Mouse (Mus musculus): ENCODE results near the gene Ubash3a. TPM values are rescaled to one million over a fixed set of nuclear protein-coding genes. Genes with fewer than 3 reads are reported as not detected.

Ubash3a gene
- total and polyA plus RNA-seq, 3 experiments, result 27.6 to 57.4 (median 30.2) TPM

- no peaks in the 10 kb centered on the region; a peak in 1 of 4 replicates for H3K27me3 ChIP-seq (ENCODE audit: control insufficient read depth in 1 of 2, insufficient read depth in 2 of 2, low read length in 2 of 2)
- no peak for DNase-seq (ENCODE audit: low read depth, low spot score)
- TF ChIP-seq MEF2A (IDR thresholded peaks at IDR 0.05; ENCODE audit: extremely low read depth, insufficient replicate concordance, low read depth, low read length, poor library complexity, severe bottlenecking) (no peak), CHD1 (IDR thresholded peaks at IDR 0.05; ENCODE audit: low read depth, low read length) (no peak), KAT2A (conservative IDR thresholded peaks at IDR 0.05; ENCODE audit: low read depth, low read length) (no peak), SMC3 (IDR thresholded peaks at IDR 0.05; ENCODE audit: low read depth, low read length) (no peak), BHLHE40 (IDR thresholded peaks at IDR 0.05; ENCODE audit: borderline replicate concordance, low read depth, low read length) (no peak), NELFE (IDR thresholded peaks at IDR 0.05; ENCODE audit: low read depth, low read length) (no peak), TBP (IDR thresholded peaks at IDR 0.05; ENCODE audit: low read depth, low read length) (no peak), TAL1 (IDR thresholded peaks at IDR 0.05; ENCODE audit: low read length) (no peak), POLR2AphosphoS2 (IDR thresholded peaks at IDR 0.05; ENCODE audit: low read length) (no peak), CTCF (IDR thresholded peaks at IDR 0.05 in 2 of 3, conservative IDR thresholded peaks at IDR 0.05 in 1 of 3; ENCODE audit: control insufficient read depth in 1 of 3, insufficient read depth in 1 of 3, low read depth in 2 of 3, low read length in 3 of 3, poor library complexity in 1 of 3, severe bottlenecking in 1 of 3) (no peak), ZC3H11A (IDR thresholded peaks at IDR 0.05; ENCODE audit: low read depth, low read length) (no peak), ELF1 (IDR thresholded peaks at IDR 0.05; ENCODE audit: low read depth, low read length) (no peak), MXI1 (IDR thresholded peaks at IDR 0.05; ENCODE audit: low read depth, low read length) (no peak), MAFK (IDR thresholded peaks at IDR 0.05; ENCODE audit: borderline replicate concordance, low read depth, low read length) (no peak)
- H3K4me3 ChIP-seq (ENCODE audit: control insufficient read depth in 1 of 2, insufficient read depth in 1 of 2, low read depth in 2 of 2, low read length in 2 of 2), result no peak overlapping the region
- H3K9ac ChIP-seq (ENCODE audit: control insufficient read depth, low read depth, low read length, poor library complexity, severe bottlenecking), result no peak overlapping the region
- no peaks in the 10 kb centered on the region for H3K4me1 ChIP-seq (ENCODE audit: control insufficient read depth in 1 of 2, insufficient read depth in 2 of 2, low read length in 2 of 2)
- H3K9me3 ChIP-seq (replicated peaks; ENCODE audit: insufficient read depth, low read length), result no peaks in the 10 kb centered on the region
- H3K27ac ChIP-seq (ENCODE audit: control insufficient read depth, low read depth, low read length), result no peak overlapping the region
- H3K79me2 ChIP-seq (ENCODE audit: control insufficient read depth, insufficient read depth, low read length, poor library complexity), result no peaks in the 10 kb centered on the region
- no peaks in the 10 kb centered on the region for H3K36me3 ChIP-seq (ENCODE audit: control insufficient read depth in 1 of 2, insufficient read depth in 2 of 2, low read length in 2 of 2)
These were observed 51.5 kb downstream of the Ubash3a start for GRCm38 (mm10) chr17:31259145-31259544.

GRCm38 (mm10) chr17:31259825-31260224 is 52.2 kb downstream of the Ubash3a start:
- Histone ChIP-seq H3K27ac (ENCODE audit: control insufficient read depth, low read depth, low read length) (no peak overlapping the region), H3K9ac (ENCODE audit: control insufficient read depth, low read depth, low read length, poor library complexity, severe bottlenecking) (no peak overlapping the region), H3K79me2 (ENCODE audit: control insufficient read depth, insufficient read depth, low read length, poor library complexity) (no peaks in the 10 kb centered on the region), H3K4me3 (ENCODE audit: control insufficient read depth in 1 of 2, insufficient read depth in 1 of 2, low read depth in 2 of 2, low read length in 2 of 2) (no peak overlapping the region), H3K9me3 (replicated peaks; ENCODE audit: insufficient read depth, low read length) (no peaks in the 10 kb centered on the region), H3K36me3 (ENCODE audit: control insufficient read depth in 1 of 2, insufficient read depth in 2 of 2, low read length in 2 of 2) (no peaks in the 10 kb centered on the region), H3K4me1 (ENCODE audit: control insufficient read depth in 1 of 2, insufficient read depth in 2 of 2, low read length in 2 of 2) (peaks cover 0 to 4% of the 10 kb centered on the region in 2 experiments; a peak in 1 of 4 replicates), H3K27me3 (ENCODE audit: control insufficient read depth in 1 of 2, insufficient read depth in 2 of 2, low read length in 2 of 2) (no peaks in the 10 kb centered on the region; a peak in 1 of 4 replicates)
- no peak for TF ChIP-seq MYC (IDR thresholded peaks at IDR 0.05; ENCODE audit: low read depth, low read length)
- TF ChIP-seq SMC3 (IDR thresholded peaks at IDR 0.05; ENCODE audit: low read depth, low read length), result peak; percentile 64
- no peak for TF ChIP-seq EP300 (IDR thresholded peaks at IDR 0.05; ENCODE audit: low read depth in 1 of 2, low read length in 2 of 2)
- TF ChIP-seq CTCF (IDR thresholded peaks at IDR 0.05 in 2 of 3, conservative IDR thresholded peaks at IDR 0.05 in 1 of 3; ENCODE audit: control insufficient read depth in 1 of 3, insufficient read depth in 1 of 3, low read depth in 2 of 3, low read length in 3 of 3, poor library complexity in 1 of 3, severe bottlenecking in 1 of 3), result peak; percentile 43 to 67 (median 58)
- peak; percentile 69; the same call in 1 of the 2 replicates for TF ChIP-seq ZKSCAN1 (IDR thresholded peaks at IDR 0.05; ENCODE audit: low read depth, low read length)
- DNase-seq (ENCODE audit: low read depth, low spot score), result peak; percentile 32
